Mouse (Mus musculus) kidney, postnatal 14 days (tissue): ENCODE data around the gene Tcl1b3.

ENCODE experiments used
- DNase-seq: peaks from one replicate; pipeline ENCODE4 v3.0.0; 2022; ENCODE audit warnings: mixed read lengths

Gene Tcl1b3

DNA sequence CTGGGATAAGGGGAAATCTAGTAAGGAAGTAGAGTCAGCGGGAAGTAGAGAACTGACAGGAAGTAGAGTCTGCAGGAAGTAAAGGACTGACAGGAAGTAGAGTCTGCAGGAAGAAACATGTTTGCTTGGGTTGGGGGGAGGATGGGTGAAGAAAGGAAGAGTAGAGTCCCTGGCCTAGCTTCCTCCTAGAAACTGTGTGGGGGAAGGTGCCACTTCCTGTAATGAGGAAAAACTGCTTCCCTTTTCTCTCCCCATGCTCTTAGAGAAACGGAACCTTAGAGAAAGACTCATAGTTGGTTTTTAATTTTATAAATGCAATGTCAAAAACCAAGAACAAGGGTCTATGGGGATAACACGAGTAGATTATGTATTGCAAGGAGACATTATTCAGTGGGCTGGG, 44.2 kb downstream of the Tcl1b3 start:
- no peak for DNase-seq

DNA sequence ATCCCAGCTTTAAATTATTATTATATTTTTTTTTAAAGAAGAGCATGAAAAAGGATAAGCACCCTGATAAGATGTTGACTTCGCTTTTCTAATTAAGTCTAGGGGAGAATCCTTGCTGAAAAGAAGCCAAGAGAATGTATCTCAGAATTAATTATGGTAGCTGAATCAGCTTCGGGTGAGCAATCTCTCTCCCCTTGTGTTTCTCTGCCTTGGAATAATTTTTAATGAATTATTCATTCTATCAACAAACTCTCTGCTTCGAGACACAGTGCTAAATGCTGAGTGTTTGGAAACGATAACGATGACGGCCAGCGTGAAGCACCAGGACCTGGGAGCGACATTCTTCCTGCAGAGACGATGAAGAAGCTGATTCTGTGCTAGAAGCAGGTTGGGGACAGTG, 48.2 kb downstream of the Tcl1b3 start:
- DNase-seq, result no peak
